Mouse (Mus musculus) liver, embryonic 14.5 days (tissue): ENCODE data around the gene Arrdc5.

Experiments
- CTCF ChIP-seq: IDR thresholded peaks from 2 replicates; pipeline ENCODE4 v1.5.1; 2016; ENCODE audit warnings: antibody characterized with exemption, low read depth, control low read depth
- EP300 ChIP-seq: IDR thresholded peaks from 2 replicates; pipeline ENCODE4 v1.6.1; 2016; ENCODE audit warnings: antibody characterized with exemption, low read depth

DNA sequence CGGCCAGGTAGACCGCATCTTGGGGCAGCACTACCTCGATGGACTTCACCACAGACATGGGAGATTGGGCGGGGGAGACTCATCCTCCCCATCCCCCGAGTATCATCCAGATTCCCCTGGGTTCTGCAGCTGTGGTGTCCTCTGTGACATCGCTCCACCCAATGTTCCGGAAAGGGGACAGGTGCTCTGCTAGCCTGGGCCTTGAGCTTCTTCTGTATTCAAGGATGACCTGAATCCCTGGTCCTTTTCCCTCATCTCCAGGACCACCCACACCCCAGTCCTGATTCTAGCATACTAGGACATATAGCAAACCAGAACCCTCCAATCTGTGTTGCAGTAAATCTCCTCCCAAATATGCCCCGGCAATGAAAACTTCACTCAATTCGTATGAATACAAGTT lies at the start of gene Arrdc5:
- TF ChIP-seq EP300, result no peak
- no peak for TF ChIP-seq CTCF
